Comparison of ENCODE assay signal across 25 mouse cellular contexts in genomic region chr7:133842079-133842478, GRCm38 (mm10). TPM values are rescaled to one million over a fixed set of nuclear protein-coding genes. Genes with fewer than 3 reads are reported as not detected.
DNase-seq lines count a peak whose midpoint lies in the region; ATAC-seq and TF ChIP-seq lines count a peak whose summit lies in the region.
"Had no signal": no experiment of that assay in that cellular context is flagged by ENCODE, and none has a peak within 500 bp of the region (broad histone marks: within the 10 kb centered on the region; RNA-seq: fewer than 3 reads in every experiment).

No protein-coding gene starts in this region.

- H3K4me1 ChIP-seq in intestine, embryonic 14.5 days (replicated peaks; ENCODE audit: control insufficient read depth, insufficient read depth, low read length), result no peaks in the 10 kb centered on the region
- no peaks in the 10 kb centered on the region for H3K4me1 ChIP-seq in intestine, postnatal 0 days (replicated peaks; ENCODE audit: control insufficient read depth, insufficient read depth, low read length)
- H3K4me1 ChIP-seq in kidney, postnatal 0 days (replicated peaks; ENCODE audit: insufficient read depth, low read length), result no peaks in the 10 kb centered on the region
- H3K4me1 ChIP-seq: embryonic facial prominence, embryonic 15.5 days; heart, embryonic 13.5 days had no signal

- no peaks in the 10 kb centered on the region for H3K9me3 ChIP-seq in intestine, embryonic 14.5 days (ENCODE audit: control insufficient read depth, low read length)
- no peaks in the 10 kb centered on the region for H3K9me3 ChIP-seq in intestine, postnatal 0 days (ENCODE audit: control insufficient read depth)
- no peaks in the 10 kb centered on the region for H3K9me3 ChIP-seq in kidney, postnatal 0 days (replicated peaks; ENCODE audit: low read length)
- H3K9me3 ChIP-seq: embryonic facial prominence, embryonic 15.5 days had no signal

- TF ChIP-seq POLR2A in brain, embryonic 14.5 days (IDR thresholded peaks at IDR 0.05; ENCODE audit: borderline replicate concordance, extremely low read depth, insufficient read depth, insufficient read length, poor library complexity, severe bottlenecking), result no peak

- ATAC-seq in intestine, embryonic 14.5 days (replicated peaks; ENCODE audit: low FRiP score, low TSS enrichment, low read depth), result 0 out of 2 replicates have a peak, but pooled peaks have one; percentile 27
- no peak for ATAC-seq in intestine, postnatal 0 days
- ATAC-seq in kidney, postnatal 0 days (replicated peaks; ENCODE audit: low FRiP score, low read depth), result no peak
- ATAC-seq: activated CD4-positive, CD25-positive, alpha-beta regulatory T cell, adult 4 months; forebrain, embryonic 14.5 days; forebrain, postnatal 0 days; hindbrain, postnatal 0 days had no signal

- intact Hi-C loops in left cerebral cortex, postnatal 10 days (cut with DNase I), result no loop called here

- whole genome bisulfite sequencing in intestine, embryonic 14.5 days, result 29% methylated on average over 6 of the region's 6 CpGs
- WGBS in intestine, postnatal 0 days, result 51% methylated on average over 6 of the region's 6 CpGs
- 16% methylated on average over 6 of the region's 6 CpGs for WGBS in kidney, postnatal 0 days

- H3K9ac ChIP-seq in intestine, embryonic 14.5 days (ENCODE audit: low read length), result no peak overlapping the region
- no peak overlapping the region for H3K9ac ChIP-seq in intestine, postnatal 0 days (ENCODE audit: low read depth, low read length)
- no peak overlapping the region for H3K9ac ChIP-seq in kidney, postnatal 0 days (ENCODE audit: low read depth, low read length)
- H3K9ac ChIP-seq: embryonic facial prominence, embryonic 15.5 days; forebrain, postnatal 0 days; heart, embryonic 13.5 days; hindbrain, embryonic 14.5 days had no signal

- peak; percentile 20 for DNase-seq in embryo, embryonic 11 days
- no peak for DNase-seq in embryo, embryonic 10.5 days (ENCODE audit: low spot score)
- DNase-seq in intestine, embryonic 14.5 days (ENCODE audit: low spot score), result no peak
- DNase-seq in kidney, postnatal 0 days (ENCODE audit: low spot score), result peak; percentile 71
- DNase-seq in kidney, postnatal 36 days, result no peak
- DNase-seq in brain, embryonic 14.5 days (ENCODE audit: low read depth), result peak; percentile 22
- no peak for DNase-seq in left cerebral cortex, postnatal 10 days (ENCODE audit: extremely low spot score in 1 of 2, low spot score in 2 of 2)
- DNase-seq: adrenal gland, adult 8-10 months; adrenal gland, postnatal 25 days; cerebellum, adult 18-20 months; cerebellum, adult 9-10 months; cerebellum, postnatal 14 days; forebrain, postnatal 0 days; gastrocnemius, adult 2 months; gastrocnemius, postnatal 14 days; heart, adult 18-20 months; heart, postnatal 14 days; heart, postnatal 4 days had no signal

- H3K4me3 ChIP-seq in intestine, embryonic 14.5 days (ENCODE audit: low read depth, low read length), result no peak overlapping the region
- no peak overlapping the region for H3K4me3 ChIP-seq in intestine, postnatal 0 days (ENCODE audit: low read depth, low read length)
- H3K4me3 ChIP-seq in kidney, postnatal 0 days (replicated peaks; ENCODE audit: low read depth, low read length), result no peak overlapping the region
- H3K4me3 ChIP-seq: embryonic facial prominence, embryonic 15.5 days; gastrocnemius, adult 2 months; heart, embryonic 13.5 days had no signal

- H3K36me3 ChIP-seq in intestine, embryonic 14.5 days (ENCODE audit: control insufficient read depth, insufficient read depth, low read length), result no peaks in the 10 kb centered on the region
- H3K36me3 ChIP-seq in intestine, postnatal 0 days (ENCODE audit: control insufficient read depth, insufficient read depth), result no peaks in the 10 kb centered on the region
- no peaks in the 10 kb centered on the region for H3K36me3 ChIP-seq in kidney, postnatal 0 days (ENCODE audit: insufficient read depth, low read length)
- H3K36me3 ChIP-seq: embryonic facial prominence, embryonic 15.5 days; heart, embryonic 13.5 days had no signal

- no peak overlapping the region for H3K27ac ChIP-seq in intestine, embryonic 14.5 days (ENCODE audit: low read depth)
- no peak overlapping the region for H3K27ac ChIP-seq in intestine, postnatal 0 days (ENCODE audit: low read depth, low read length)
- no peak overlapping the region for H3K27ac ChIP-seq in kidney, postnatal 0 days
- H3K27ac ChIP-seq: embryonic facial prominence, embryonic 15.5 days; gastrocnemius, adult 2 months; heart, embryonic 13.5 days; hindbrain, embryonic 14.5 days; hindbrain, postnatal 0 days had no signal

- no peak for TF ChIP-seq CTCF in intestine, postnatal 0 days (IDR thresholded peaks at IDR 0.05; ENCODE audit: low read depth)
- no peak for TF ChIP-seq CTCF in kidney, postnatal 0 days (IDR thresholded peaks at IDR 0.05; ENCODE audit: low read depth)
- TF ChIP-seq CTCF in brain, embryonic 14.5 days (IDR thresholded peaks at IDR 0.05; ENCODE audit: borderline replicate concordance, extremely low read depth, insufficient read depth, insufficient read length), result no peak

- no peak overlapping the region for H3K4me2 ChIP-seq in intestine, embryonic 14.5 days (ENCODE audit: low read length)
- H3K4me2 ChIP-seq in intestine, postnatal 0 days (replicated peaks; ENCODE audit: low read depth), result no peak overlapping the region
- no peak overlapping the region for H3K4me2 ChIP-seq in kidney, postnatal 0 days (ENCODE audit: low read length)
- H3K4me2 ChIP-seq: embryonic facial prominence, embryonic 15.5 days; heart, embryonic 13.5 days; hindbrain, embryonic 14.5 days had no signal

- no peaks in the 10 kb centered on the region for H3K27me3 ChIP-seq in intestine, embryonic 14.5 days (replicated peaks; ENCODE audit: control insufficient read depth, insufficient read depth, low read length)
- no peaks in the 10 kb centered on the region for H3K27me3 ChIP-seq in intestine, postnatal 0 days (replicated peaks; ENCODE audit: control insufficient read depth, insufficient read depth, low read length)
- H3K27me3 ChIP-seq in kidney, postnatal 0 days (ENCODE audit: insufficient read depth, low read length), result no peaks in the 10 kb centered on the region
- H3K27me3 ChIP-seq: embryonic facial prominence, embryonic 15.5 days; heart, embryonic 13.5 days had no signal

RNA-seq across cellular contexts. Expression of gene Dhx32, which starts 59.6 kb away (rescaled TPM):
- polyA plus RNA-seq in intestine, embryonic 14.5 days (2014; fragmentation: Nextera tagmentation; extraction: Ambion mirVana), result 72.3 and 75.3 TPM in 2 replicates
- polyA plus RNA-seq in intestine, postnatal 0 days (2015; fragmentation: Nextera tagmentation; extraction: Ambion mirVana), result 43.8 and 50.2 TPM in 2 replicates
- polyA plus RNA-seq in kidney, postnatal 0 days (2015; fragmentation: Nextera tagmentation; extraction: Ambion mirVana), result 19.9 and 22.1 TPM in 2 replicates
- 31.6 and 35.3 TPM in 2 replicates for polyA plus RNA-seq in brain, embryonic 14.5 days (2012; rRNA removed)
- total RNA-seq in left cerebral cortex, postnatal 10 days (2021), result 10 to 100 TPM; 51.6 to 53.0 TPM

Comparison
In these comparisons a context has a peak if more than half of its experiments do, and no peak if none do; other contexts are left out.
1. DNase-seq: peak in embryo, embryonic 11 days (single experiment), kidney, postnatal 0 days (single experiment) and brain, embryonic 14.5 days (single experiment); none in embryo, embryonic 10.5 days (single experiment), intestine, embryonic 14.5 days (single experiment), kidney, postnatal 36 days (0 of 2) and left cerebral cortex, postnatal 10 days (0 of 2).